Mouse (Mus musculus): Measurements from ENCODE around the gene C1s2.

DNA sequence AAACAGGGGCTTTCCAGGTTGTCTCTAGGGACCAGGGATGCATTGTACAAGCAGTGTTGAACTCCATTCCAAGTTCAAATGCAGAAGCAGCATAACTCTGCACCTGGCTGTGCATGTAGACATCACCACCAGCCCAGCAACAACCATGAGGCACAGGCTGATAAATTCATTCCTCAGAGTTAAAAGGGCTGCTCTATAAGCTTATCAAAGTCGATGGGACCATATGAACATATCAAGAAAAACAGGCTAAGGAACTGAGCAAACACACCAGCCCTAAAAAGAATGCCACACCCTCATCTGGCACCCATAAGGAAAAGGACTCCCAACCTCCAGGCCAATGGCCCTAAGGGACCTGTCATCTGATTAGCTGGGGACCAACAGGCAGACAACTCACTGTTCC, 10.5 kb upstream of the C1s2 start:
- TF ChIP-seq CTCF (conservative IDR thresholded peaks at IDR 0.05; ENCODE audit: low read length) (no peak), POU5F1 (IDR thresholded peaks at IDR 0.05; ENCODE audit: borderline replicate concordance, low read length) (no peak), NANOG (IDR thresholded peaks at IDR 0.05; ENCODE audit: borderline replicate concordance, low read length) (no peak)
